Mouse (Mus musculus): ENCODE measurements around the gene Mta3. TPM values are rescaled to one million over a fixed set of nuclear protein-coding genes. Genes with fewer than 3 reads are reported as not detected.

The Mta3 gene
- polyA plus RNA-seq, 1 experiment: 75.0 TPM

GRCm38 (mm10) chr17:83747405-83748160, 41.6 kb downstream of the Mta3 start:
- H3K4me3 ChIP-seq (ENCODE audit: insufficient read depth, low read length): no peak overlapping the region
- TF ChIP-seq POLR2A (IDR thresholded peaks at IDR 0.05; ENCODE audit: extremely low read depth, insufficient read depth, low read length): no peak
- no peak for TF ChIP-seq CTCF (IDR thresholded peaks at IDR 0.05; ENCODE audit: extremely low read depth, insufficient read depth, low read length)
- H3K4me1 ChIP-seq (ENCODE audit: control insufficient read depth, insufficient read depth, low read length): no peaks in the 10 kb centered on the region
- no peak overlapping the region for H3K27ac ChIP-seq (ENCODE audit: insufficient read depth, low read length)

- TF ChIP-seq CTCF (IDR thresholded peaks at IDR 0.05; ENCODE audit: extremely low read depth, insufficient read depth, low read length) (no peak), POLR2A (IDR thresholded peaks at IDR 0.05; ENCODE audit: extremely low read depth, insufficient read depth, low read length) (no peak)
- H3K4me1 ChIP-seq (ENCODE audit: control insufficient read depth, insufficient read depth, low read length): no peaks in the 10 kb centered on the region
- no peak overlapping the region for H3K27ac ChIP-seq (ENCODE audit: insufficient read depth, low read length)
- H3K4me3 ChIP-seq (ENCODE audit: insufficient read depth, low read length): no peak overlapping the region
These were observed 44.4 kb downstream of the Mta3 start for GRCm38 (mm10) chr17:83750216-83750950.

- Histone ChIP-seq H3K4me3 (ENCODE audit: insufficient read depth, low read length) (no peak overlapping the region), H3K4me1 (ENCODE audit: control insufficient read depth, insufficient read depth, low read length) (no peaks in the 10 kb centered on the region), H3K27ac (ENCODE audit: insufficient read depth, low read length) (no peak overlapping the region)
- no peak for TF ChIP-seq CTCF (IDR thresholded peaks at IDR 0.05; ENCODE audit: extremely low read depth, insufficient read depth, low read length)
- TF ChIP-seq POLR2A (IDR thresholded peaks at IDR 0.05; ENCODE audit: extremely low read depth, insufficient read depth, low read length): no peak
These were observed 47.3 kb downstream of the Mta3 start for GRCm38 (mm10) chr17:83753112-83753899.

GRCm38 (mm10) chr17:83758096-83758495, 52.1 kb downstream of the Mta3 start:
- Histone ChIP-seq H3K27ac (ENCODE audit: insufficient read depth, low read length) (no peak overlapping the region), H3K4me3 (ENCODE audit: insufficient read depth, low read length) (no peak overlapping the region), H3K4me1 (ENCODE audit: control insufficient read depth, insufficient read depth, low read length) (no peaks in the 10 kb centered on the region)
- TF ChIP-seq POLR2A (IDR thresholded peaks at IDR 0.05; ENCODE audit: extremely low read depth, insufficient read depth, low read length) (no peak), CTCF (IDR thresholded peaks at IDR 0.05; ENCODE audit: extremely low read depth, insufficient read depth, low read length) (no peak)

- Histone ChIP-seq H3K27ac (ENCODE audit: insufficient read depth, low read length) (no peak overlapping the region), H3K4me1 (ENCODE audit: control insufficient read depth, insufficient read depth, low read length) (no peaks in the 10 kb centered on the region), H3K4me3 (ENCODE audit: insufficient read depth, low read length) (no peak overlapping the region)
- TF ChIP-seq POLR2A (IDR thresholded peaks at IDR 0.05; ENCODE audit: extremely low read depth, insufficient read depth, low read length) (no peak), CTCF (IDR thresholded peaks at IDR 0.05; ENCODE audit: extremely low read depth, insufficient read depth, low read length) (no peak)
These were observed 53.6 kb downstream of the Mta3 start for GRCm38 (mm10) chr17:83759547-83759946.

GRCm38 (mm10) chr17:83764538-83764937, 58.6 kb downstream of the Mta3 start:
- H3K4me3 ChIP-seq (ENCODE audit: insufficient read depth, low read length): no peak overlapping the region
- H3K27ac ChIP-seq (ENCODE audit: insufficient read depth, low read length): no peak overlapping the region
- H3K4me1 ChIP-seq (ENCODE audit: control insufficient read depth, insufficient read depth, low read length): no peaks in the 10 kb centered on the region
- no peak for TF ChIP-seq CTCF (IDR thresholded peaks at IDR 0.05; ENCODE audit: extremely low read depth, insufficient read depth, low read length)
- no peak for TF ChIP-seq POLR2A (IDR thresholded peaks at IDR 0.05; ENCODE audit: extremely low read depth, insufficient read depth, low read length)

- Histone ChIP-seq H3K4me1 (ENCODE audit: control insufficient read depth, insufficient read depth, low read length) (no peaks in the 10 kb centered on the region), H3K4me3 (ENCODE audit: insufficient read depth, low read length) (no peak overlapping the region), H3K27ac (ENCODE audit: insufficient read depth, low read length) (no peak overlapping the region)
- TF ChIP-seq POLR2A (IDR thresholded peaks at IDR 0.05; ENCODE audit: extremely low read depth, insufficient read depth, low read length) (no peak), CTCF (IDR thresholded peaks at IDR 0.05; ENCODE audit: extremely low read depth, insufficient read depth, low read length) (no peak)
These were observed 61.1 kb downstream of the Mta3 start for GRCm38 (mm10) chr17:83767064-83767463.

- Histone ChIP-seq H3K27ac (ENCODE audit: insufficient read depth, low read length) (no peak overlapping the region), H3K4me3 (ENCODE audit: insufficient read depth, low read length) (no peak overlapping the region), H3K4me1 (ENCODE audit: control insufficient read depth, insufficient read depth, low read length) (no peaks in the 10 kb centered on the region)
- no peak for TF ChIP-seq POLR2A (IDR thresholded peaks at IDR 0.05; ENCODE audit: extremely low read depth, insufficient read depth, low read length)
- TF ChIP-seq CTCF (IDR thresholded peaks at IDR 0.05; ENCODE audit: extremely low read depth, insufficient read depth, low read length): no peak
These were observed 62.3 kb downstream of the Mta3 start for GRCm38 (mm10) chr17:83768309-83768708.

GRCm38 (mm10) chr17:83770371-83770770, 64.4 kb downstream of the Mta3 start:
- TF ChIP-seq POLR2A (IDR thresholded peaks at IDR 0.05; ENCODE audit: extremely low read depth, insufficient read depth, low read length) (no peak), CTCF (IDR thresholded peaks at IDR 0.05; ENCODE audit: extremely low read depth, insufficient read depth, low read length) (no peak)
- Histone ChIP-seq H3K4me3 (ENCODE audit: insufficient read depth, low read length) (no peak overlapping the region), H3K4me1 (ENCODE audit: control insufficient read depth, insufficient read depth, low read length) (no peaks in the 10 kb centered on the region), H3K27ac (ENCODE audit: insufficient read depth, low read length) (no peak overlapping the region)
